Mouse (Mus musculus) R1 (cell line): ENCODE data around the gene Pheta2.
"Not testable (repeated sequence)": the region's sequence is repeated elsewhere in the genome, so short reads cannot be mapped to it uniquely, and the experiment has no call there.

ENCODE experiments used
- DNase-seq: peaks from one replicate; pipeline ENCODE4 v3.0.0-alpha.2; 2018; ENCODE audit warnings: low read depth, low spot score

Pheta2 gene

DNA sequence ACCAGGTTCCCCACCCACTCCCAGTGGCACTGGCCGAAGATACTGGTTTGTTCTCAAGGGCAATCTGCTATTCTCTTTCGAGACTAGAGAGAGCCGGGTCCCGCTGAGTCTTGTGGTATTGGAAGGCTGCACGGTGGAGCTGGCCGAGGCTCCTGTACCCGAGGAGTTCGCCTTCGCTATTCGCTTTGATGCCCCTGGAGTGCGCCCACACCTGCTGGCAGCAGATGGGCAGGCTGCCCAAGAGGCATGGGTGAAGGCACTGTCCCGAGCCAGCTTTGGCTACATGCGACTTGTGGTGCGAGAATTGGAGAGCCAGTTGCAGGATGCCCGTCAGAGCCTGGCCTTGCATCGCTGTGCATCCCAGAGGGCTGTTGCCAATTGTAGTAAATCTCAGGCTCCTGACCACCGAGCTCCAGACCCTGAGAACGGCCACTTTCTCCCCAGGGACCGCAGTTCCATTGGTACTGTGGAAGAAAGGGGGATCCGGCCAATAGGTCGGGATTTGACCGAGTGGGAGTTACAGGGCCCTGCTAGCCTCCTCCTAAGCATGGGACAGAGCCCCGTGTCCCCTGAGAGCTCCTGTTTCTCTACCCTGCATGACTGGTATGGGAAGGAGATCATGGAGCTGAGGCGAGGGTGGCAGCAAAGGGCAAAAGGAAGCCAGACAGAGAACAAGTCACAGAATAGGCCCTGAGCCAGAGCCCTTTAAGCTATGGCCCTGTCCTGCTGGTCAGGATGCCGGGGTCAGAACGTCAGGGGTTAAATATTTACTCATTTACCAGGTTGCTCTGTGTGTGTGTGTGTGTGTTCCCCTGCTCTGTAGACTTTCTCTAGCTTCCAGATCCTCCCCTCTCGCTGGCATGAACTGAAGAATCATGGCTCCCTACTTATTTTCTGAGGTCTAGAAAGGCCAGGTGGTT, 4.9 kb downstream of the Pheta2 start:
- no peak for DNase-seq

- DNase-seq, result no peak
Measured at GRCm38 (mm10) chr15:82344971-82345370, 6.2 kb downstream of the Pheta2 start.

- DNase-seq, result peak; percentile 99
Measured at GRCm38 (mm10) chr15:82345820-82346470, 7.2 kb downstream of the Pheta2 start.

DNA sequence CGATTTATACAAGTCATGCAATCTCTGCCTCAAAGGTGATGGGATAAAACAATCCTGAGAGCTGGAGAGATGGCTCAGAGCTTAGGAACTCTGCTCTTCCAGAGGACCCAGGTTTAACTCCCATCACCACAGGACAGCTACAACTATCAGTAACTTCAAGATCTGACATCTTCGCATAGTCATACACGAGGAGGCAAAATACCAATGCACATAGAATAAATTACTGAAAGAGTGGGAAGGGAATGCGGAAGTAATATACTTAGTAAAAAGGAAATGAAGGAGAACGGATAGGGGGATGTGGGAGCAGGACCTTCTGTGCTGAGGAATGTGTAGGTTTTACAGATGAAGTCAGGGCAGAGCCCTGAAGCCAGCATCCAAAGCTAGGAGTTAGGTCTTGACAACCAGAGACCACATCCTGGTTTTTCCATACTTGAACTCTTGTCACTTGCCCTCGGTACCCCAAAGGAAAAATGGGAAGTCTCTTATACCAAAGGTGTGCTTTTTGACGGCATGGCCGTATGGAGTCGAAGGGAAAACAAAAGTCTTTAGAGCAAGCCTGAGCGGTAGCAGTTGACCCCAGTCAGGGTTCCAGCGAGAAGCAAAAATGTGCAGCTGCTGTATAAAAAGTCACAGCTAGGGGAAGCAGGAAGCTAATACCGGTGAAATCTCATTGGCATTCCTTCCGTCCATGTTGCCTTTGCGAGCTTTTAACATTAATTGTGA, 8.0 kb downstream of the Pheta2 start:
- no peak for DNase-seq

DNA sequence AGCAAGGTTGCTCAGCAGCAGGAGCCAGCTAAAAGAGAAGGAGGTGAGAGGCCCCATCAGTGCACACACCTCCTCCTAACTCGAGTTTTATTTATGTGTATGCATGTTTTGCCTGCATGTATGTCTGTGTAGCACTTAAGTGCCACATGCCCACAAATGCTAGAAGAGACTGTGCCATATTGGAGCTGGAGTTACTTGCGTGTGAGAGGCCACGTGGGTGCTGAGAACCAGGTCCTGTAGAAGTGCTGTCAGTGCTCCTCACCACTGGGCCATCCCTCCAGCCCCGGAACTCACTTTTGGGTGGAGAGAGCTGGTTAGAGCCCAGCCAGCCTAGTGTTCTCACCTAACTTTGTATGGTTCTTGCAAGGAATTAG, 8.5 kb downstream of the Pheta2 start:
- DNase-seq, result no peak

- no peak for DNase-seq
Measured at GRCm38 (mm10) chr15:82347852-82348251, 9.1 kb downstream of the Pheta2 start.

DNA sequence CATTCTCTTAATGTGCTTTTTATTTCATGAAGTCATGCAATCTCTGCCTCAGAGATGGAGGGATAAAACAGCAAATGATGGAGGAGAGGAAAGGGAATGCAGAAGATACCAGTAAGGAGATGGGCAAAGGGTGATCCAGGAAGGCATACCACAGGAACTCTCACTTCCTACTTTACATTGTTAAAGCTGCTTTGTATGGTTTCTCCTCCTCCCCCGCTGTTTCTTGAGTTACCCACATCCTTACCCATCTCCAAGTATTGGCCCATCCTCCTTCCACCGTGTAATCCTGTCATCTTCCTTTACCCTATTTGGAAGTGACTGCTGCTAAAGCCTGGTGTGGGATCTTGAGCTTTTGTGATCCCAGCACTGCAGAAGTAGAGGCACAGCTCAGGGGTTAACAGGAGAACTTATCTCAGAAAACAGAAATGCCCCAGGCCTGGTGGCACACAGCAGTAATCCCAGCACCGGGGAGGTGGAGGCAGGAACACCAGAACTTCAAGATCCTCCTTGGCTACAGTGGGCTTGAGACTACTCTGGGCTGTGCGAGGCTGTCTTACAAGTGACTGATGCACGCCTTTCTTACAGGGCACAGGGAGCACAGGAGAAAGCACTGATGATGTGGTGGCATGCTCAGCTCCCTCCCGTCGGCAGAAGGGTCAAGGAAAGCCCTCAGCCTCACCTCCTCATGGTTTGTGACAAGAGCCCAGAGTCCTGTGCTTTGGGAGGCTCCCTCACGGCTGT, 9.7 kb downstream of the Pheta2 start:
- no peak for DNase-seq

- no peak for DNase-seq
Measured at GRCm38 (mm10) chr15:82348999-82349341, 10.2 kb downstream of the Pheta2 start.

DNA sequence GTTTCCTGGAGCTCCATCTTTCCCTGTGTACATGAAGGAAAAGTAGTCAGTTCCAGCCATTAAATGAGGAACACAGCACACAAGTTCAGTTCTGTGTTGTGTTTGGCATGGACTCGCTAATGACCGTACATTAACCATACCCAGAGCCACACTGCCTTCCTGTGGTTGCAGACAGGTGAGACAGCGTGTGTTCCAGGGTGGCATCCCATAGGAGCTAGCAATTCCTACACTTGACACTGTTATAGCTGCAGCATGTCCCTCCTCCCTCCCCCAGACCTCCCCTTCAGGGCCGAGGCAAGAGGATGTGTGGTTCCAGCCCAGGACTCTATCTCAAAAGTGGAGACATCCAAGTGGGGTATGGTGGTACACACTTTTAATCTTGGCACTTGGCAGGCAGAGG, 11.6 kb downstream of the Pheta2 start:
- no peak for DNase-seq

- no peak for DNase-seq
Measured at GRCm38 (mm10) chr15:82351480-82351879, 12.7 kb downstream of the Pheta2 start.

GRCm38 (mm10) chr15:82353078-82353744, 14.5 kb downstream of the Pheta2 start:
- DNase-seq, result peak; percentile 69

- no peak for DNase-seq
Measured at GRCm38 (mm10) chr15:82353745-82354113, 15.0 kb downstream of the Pheta2 start.

DNA sequence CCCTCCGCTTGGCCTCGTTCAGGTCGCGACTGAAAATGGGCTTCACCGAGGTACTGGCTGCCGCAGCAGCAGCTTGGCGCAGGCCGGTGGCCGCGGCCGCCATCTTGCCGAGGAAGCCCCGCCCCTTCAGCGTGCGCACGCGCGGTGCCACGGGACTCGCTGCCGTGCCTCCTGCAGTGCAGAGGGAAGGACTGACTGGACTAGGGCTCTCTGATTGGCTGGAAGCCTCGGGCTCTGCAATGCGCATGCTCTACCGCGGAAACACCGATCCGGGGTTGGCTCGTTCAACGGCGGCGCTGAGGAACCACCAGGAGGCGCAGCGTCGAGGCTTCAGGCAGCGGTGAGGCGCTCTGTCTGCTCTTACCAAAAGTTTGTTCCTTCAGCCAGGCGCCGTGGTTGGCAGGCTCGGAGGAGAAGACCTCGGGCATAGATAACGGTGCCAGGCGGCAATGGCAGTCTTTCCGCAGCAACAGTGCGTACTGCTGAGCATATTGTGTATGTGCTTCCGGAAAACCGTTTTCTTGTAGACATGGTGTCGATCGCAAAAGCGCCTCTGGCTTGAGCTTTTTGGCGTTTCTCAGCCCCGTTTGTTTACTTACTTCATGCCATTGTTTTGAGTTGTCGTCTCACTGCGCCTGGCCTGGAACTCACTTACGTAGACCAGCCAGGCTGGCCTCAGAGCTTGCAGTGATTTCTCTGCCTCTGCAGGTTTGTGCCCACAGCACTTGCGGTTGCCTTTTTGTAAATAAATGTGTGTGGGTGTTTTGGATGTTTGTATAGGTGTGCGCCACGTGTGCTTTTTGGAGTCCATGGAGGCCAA, 15.6 kb downstream of the Pheta2 start, which contains the start of gene Ndufa6:
Gene Ndufa6, minus strand, starts transcription at position 197 of the 820 bp plus-strand sequence.
- DNase-seq, result peak; percentile 98

GRCm38 (mm10) chr15:82358431-82359260, 19.9 kb downstream of the Pheta2 start:
- no peak for DNase-seq

DNA sequence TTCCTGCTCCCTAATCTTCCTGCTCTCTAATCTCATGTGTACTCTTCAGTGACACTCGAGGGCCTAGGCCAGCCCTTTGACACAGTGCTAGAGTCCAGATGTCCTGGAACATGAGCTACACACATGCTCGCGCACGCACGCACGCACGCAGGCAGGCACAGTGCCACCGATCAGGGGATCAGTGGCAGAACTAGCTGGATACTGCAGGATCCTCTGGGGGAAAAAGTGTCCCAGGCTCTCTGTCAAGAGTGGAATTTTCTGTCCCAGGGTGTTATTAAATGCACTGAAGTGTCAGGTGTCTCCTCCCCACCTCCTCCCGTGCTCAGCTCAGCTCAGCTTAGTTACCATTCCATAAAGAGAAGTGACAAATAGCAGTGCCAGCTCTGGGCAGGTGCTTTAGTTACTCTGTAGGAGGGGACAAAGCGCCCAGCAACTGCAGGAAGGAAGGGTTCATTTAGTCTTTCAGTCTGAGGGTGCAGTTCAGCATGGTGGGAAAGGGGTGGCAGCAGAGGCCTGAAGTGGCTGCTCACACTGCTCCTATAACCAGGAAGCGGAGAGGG, 22.8 kb downstream of the Pheta2 start:
- peak; percentile 74 for DNase-seq

GRCm38 (mm10) chr15:82362234-82362633, 23.5 kb downstream of the Pheta2 start:
- no peak for DNase-seq

GRCm38 (mm10) chr15:82363801-82364200, 25.1 kb downstream of the Pheta2 start:
- not testable (repeated sequence) for DNase-seq

DNA sequence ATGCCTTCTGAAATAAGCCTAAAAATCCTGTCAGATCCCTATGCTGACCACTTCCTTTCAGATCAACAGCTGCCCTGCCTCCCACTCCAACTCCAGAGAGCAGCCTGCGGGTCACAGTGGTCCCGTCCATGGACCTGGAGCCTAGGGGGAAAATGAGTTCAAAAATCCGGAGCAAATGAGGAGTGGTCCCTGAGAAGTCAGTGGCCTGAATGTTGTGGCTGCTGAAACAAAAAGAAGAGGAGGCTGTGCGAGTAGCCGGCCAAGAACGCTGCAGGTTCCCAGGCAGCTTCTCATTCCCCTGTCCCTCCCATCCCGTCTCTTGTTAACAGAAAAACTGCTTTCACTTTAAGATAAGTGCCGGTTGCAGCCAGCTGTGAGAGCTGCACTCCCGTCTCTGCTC, 25.8 kb downstream of the Pheta2 start:
- DNase-seq, result not testable (repeated sequence)

DNA sequence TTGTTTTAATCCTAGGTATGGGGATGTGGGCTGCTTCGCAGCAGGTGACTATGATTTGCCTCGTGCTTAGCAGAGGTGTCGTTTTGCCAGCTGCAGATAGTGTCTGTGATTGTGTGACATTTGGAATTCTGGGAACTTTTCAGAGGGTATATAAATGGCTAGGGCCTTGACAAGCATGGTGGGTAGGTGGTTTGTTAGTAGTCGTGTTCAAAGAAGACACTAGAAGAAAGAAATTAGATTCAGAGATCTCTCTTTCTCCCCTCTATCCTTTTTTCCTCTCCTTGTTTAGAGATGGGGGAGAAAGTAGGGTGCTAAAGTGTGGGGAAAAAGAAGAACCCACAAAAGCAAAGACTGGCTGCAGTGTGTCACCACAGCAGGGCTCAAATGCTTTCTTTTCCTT, 29.4 kb downstream of the Pheta2 start:
- no peak for DNase-seq
